In the genomic region with DNA sequence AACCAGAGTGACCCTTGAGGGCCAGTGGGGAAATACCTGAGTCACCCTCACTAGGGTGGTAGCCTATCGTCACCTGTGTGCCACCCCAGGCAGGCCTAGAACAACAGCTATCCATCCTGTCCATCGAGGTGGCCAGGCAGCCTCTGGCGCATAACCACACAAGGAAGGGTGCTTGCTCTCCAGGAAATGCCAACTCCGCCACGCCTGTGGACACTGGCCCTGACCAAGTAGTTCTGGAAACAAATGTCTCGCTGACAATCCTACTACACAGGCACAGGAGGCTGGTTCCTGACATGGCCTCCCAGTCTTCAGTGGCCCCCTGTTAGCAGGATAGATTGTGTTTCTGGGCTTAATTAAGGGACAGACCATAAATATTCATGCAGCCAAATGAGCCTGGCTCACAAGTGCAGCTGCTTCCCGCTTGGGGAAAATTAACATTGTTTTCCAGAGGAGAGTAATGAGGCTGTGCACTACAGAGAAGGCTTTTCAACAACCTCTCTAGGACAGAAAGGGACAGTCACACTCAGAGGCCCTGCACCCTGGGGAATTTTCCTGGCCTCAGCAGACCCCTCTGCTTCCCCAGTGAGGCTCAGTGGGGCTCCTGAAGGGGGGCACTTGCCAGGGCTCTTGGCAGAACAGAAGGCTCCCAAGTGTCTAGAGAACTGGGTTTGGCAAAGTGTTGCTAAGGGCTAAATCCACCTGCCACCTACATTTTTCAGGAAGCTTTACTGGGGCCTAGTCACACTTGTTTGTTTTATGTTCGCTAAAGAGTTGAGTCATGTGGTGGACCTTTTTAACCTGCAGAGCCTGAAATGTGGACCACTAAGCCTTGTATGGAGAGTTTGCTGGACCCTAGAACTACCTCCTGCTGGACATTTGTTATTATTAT, we compare ENCODE assay signal across 11 mouse cellular contexts.
DNase-seq lines count a peak whose midpoint lies in the region; ATAC-seq lines count a peak whose summit lies in the region.
"Had no signal": no experiment of that assay in that cellular context is flagged by ENCODE, and none has a peak within 500 bp of the region (broad histone marks: within the 10 kb centered on the region; RNA-seq: fewer than 3 reads in every experiment).

No protein-coding gene starts in this region.

- peaks cover 3% of the 10 kb centered on the region; the same call in 1 of the 2 replicates for H3K27me3 ChIP-seq in lung, embryonic 15.5 days
- peaks cover 11% of the 10 kb centered on the region; the same call in 1 of the 2 replicates for H3K27me3 ChIP-seq in forebrain, embryonic 14.5 days (replicated peaks; ENCODE audit: control insufficient read depth, insufficient read depth, low read length)
- no peaks in the 10 kb centered on the region for H3K27me3 ChIP-seq in hindbrain, embryonic 16.5 days (replicated peaks; ENCODE audit: control insufficient read depth, insufficient read depth, low read length)
- H3K27me3 ChIP-seq in neural tube, embryonic 13.5 days = peaks cover 14% of the 10 kb centered on the region
- H3K27me3 ChIP-seq in liver, embryonic 11.5 days (replicated peaks; ENCODE audit: control insufficient read depth, insufficient read depth, low read length) = 0 out of 2 replicates have a peak, but pooled peaks cover 8% of the 10 kb centered on the region

- H3K9me3 ChIP-seq in lung, embryonic 15.5 days = no peaks in the 10 kb centered on the region
- no peaks in the 10 kb centered on the region for H3K9me3 ChIP-seq in forebrain, embryonic 14.5 days (replicated peaks; ENCODE audit: control insufficient read depth, low read length)
- no peaks in the 10 kb centered on the region for H3K9me3 ChIP-seq in hindbrain, embryonic 16.5 days (ENCODE audit: control insufficient read depth, low read length)
- no peaks in the 10 kb centered on the region for H3K9me3 ChIP-seq in neural tube, embryonic 13.5 days
- H3K9me3 ChIP-seq in liver, embryonic 11.5 days (ENCODE audit: control insufficient read depth, low read length) = no peaks in the 10 kb centered on the region

- H3K4me3 ChIP-seq in lung, embryonic 15.5 days = no peak overlapping the region
- no peak overlapping the region for H3K4me3 ChIP-seq in forebrain, embryonic 14.5 days (ENCODE audit: low read depth, low read length)
- no peak overlapping the region for H3K4me3 ChIP-seq in hindbrain, embryonic 16.5 days (ENCODE audit: low read length)
- no peak overlapping the region for H3K4me3 ChIP-seq in neural tube, embryonic 13.5 days
- H3K4me3 ChIP-seq in liver, embryonic 11.5 days (ENCODE audit: low read depth, low read length) = no peak overlapping the region

- no peak overlapping the region for H3K9ac ChIP-seq in lung, embryonic 15.5 days
- H3K9ac ChIP-seq in forebrain, embryonic 14.5 days (ENCODE audit: low read length) = no peak overlapping the region
- no peak overlapping the region for H3K9ac ChIP-seq in hindbrain, embryonic 16.5 days (ENCODE audit: low read depth, low read length)
- no peak overlapping the region for H3K9ac ChIP-seq in neural tube, embryonic 13.5 days
- H3K9ac ChIP-seq in liver, embryonic 11.5 days (ENCODE audit: low read depth, low read length) = no peak overlapping the region

- no peaks in the 10 kb centered on the region for H3K36me3 ChIP-seq in lung, embryonic 15.5 days
- no peaks in the 10 kb centered on the region for H3K36me3 ChIP-seq in forebrain, embryonic 14.5 days (ENCODE audit: control insufficient read depth, insufficient read depth, low read length)
- H3K36me3 ChIP-seq in hindbrain, embryonic 16.5 days (ENCODE audit: control insufficient read depth, insufficient read depth, low read length) = no peaks in the 10 kb centered on the region
- no peaks in the 10 kb centered on the region for H3K36me3 ChIP-seq in neural tube, embryonic 13.5 days
- no peaks in the 10 kb centered on the region for H3K36me3 ChIP-seq in liver, embryonic 11.5 days (ENCODE audit: control insufficient read depth, insufficient read depth, low read length)

- ATAC-seq in lung, embryonic 15.5 days (ENCODE audit: borderline replicate concordance, extremely low read depth, low FRiP score, low TSS enrichment) = 0 out of 2 replicates have a peak, but pooled peaks have one; percentile 36
- peak; percentile 94 for ATAC-seq in forebrain, embryonic 14.5 days
- peak; percentile 77 for ATAC-seq in hindbrain, embryonic 16.5 days
- peak; percentile 91 for ATAC-seq in neural tube, embryonic 13.5 days (ENCODE audit: low read depth)
- ATAC-seq in liver, embryonic 11.5 days (replicated peaks; ENCODE audit: low FRiP score) = no peak

- 63% methylated on average over 8 of the region's 8 CpGs for WGBS in lung, embryonic 15.5 days
- WGBS in forebrain, embryonic 14.5 days = 27% methylated on average over 8 of the region's 8 CpGs
- WGBS in hindbrain, embryonic 16.5 days = 45% methylated on average over 8 of the region's 8 CpGs
- whole genome bisulfite sequencing in neural tube, embryonic 13.5 days = 51% methylated on average over 8 of the region's 8 CpGs
- WGBS in liver, embryonic 11.5 days = 72% methylated on average over 8 of the region's 8 CpGs

- DNase-seq in lung, postnatal 14 days = no peak
- peak; percentile 92 for DNase-seq in forebrain, embryonic 14.5 days (ENCODE audit: low spot score)
- no peak for DNase-seq in liver, embryonic 11.5 days (ENCODE audit: low spot score)
- DNase-seq in cerebellum, adult 11-12 months = no peak
- DNase-seq: embryo, embryonic 11 days; gastrocnemius, postnatal 14 days; heart, postnatal 10 days; liver had no signal

- no peak overlapping the region for H3K4me2 ChIP-seq in lung, embryonic 15.5 days
- H3K4me2 ChIP-seq in forebrain, embryonic 14.5 days (ENCODE audit: low read length) = no peak overlapping the region
- no peak overlapping the region for H3K4me2 ChIP-seq in hindbrain, embryonic 16.5 days (ENCODE audit: low read length)
- no peak overlapping the region for H3K4me2 ChIP-seq in neural tube, embryonic 13.5 days
- H3K4me2 ChIP-seq in liver, embryonic 11.5 days = no peak overlapping the region

- H3K4me1 ChIP-seq in lung, embryonic 15.5 days = peaks cover 14% of the 10 kb centered on the region
- H3K4me1 ChIP-seq in forebrain, embryonic 14.5 days (ENCODE audit: control insufficient read depth, insufficient read depth, low read length) = peaks cover 11% of the 10 kb centered on the region
- H3K4me1 ChIP-seq in hindbrain, embryonic 16.5 days (ENCODE audit: control insufficient read depth, insufficient read depth, low read depth, low read length) = peaks cover 7% of the 10 kb centered on the region
- peaks cover 36% of the 10 kb centered on the region for H3K4me1 ChIP-seq in neural tube, embryonic 13.5 days (replicated peaks)
- no peaks in the 10 kb centered on the region for H3K4me1 ChIP-seq in liver, embryonic 11.5 days (replicated peaks; ENCODE audit: control insufficient read depth, insufficient read depth, low read length)

- peak overlapping the region; percentile 9; the same call in 1 of the 2 replicates for H3K27ac ChIP-seq in lung, embryonic 15.5 days
- peak overlapping the region; percentile 68 for H3K27ac ChIP-seq in forebrain, embryonic 14.5 days (ENCODE audit: low read depth, low read length)
- H3K27ac ChIP-seq in hindbrain, embryonic 16.5 days (ENCODE audit: low read depth, low read length) = no peak overlapping the region
- peak overlapping the region; percentile 80 for H3K27ac ChIP-seq in neural tube, embryonic 13.5 days (replicated peaks)
- H3K27ac ChIP-seq in liver, embryonic 11.5 days (ENCODE audit: low read depth, low read length) = no peak overlapping the region

Comparison
In these comparisons a context has a peak if more than half of its experiments do, and no peak if none do; other contexts are left out.
1. H3K27ac ChIP-seq: peak in lung, embryonic 15.5 days (single experiment), forebrain, embryonic 14.5 days (single experiment) and neural tube, embryonic 13.5 days (single experiment); none in hindbrain, embryonic 16.5 days (single experiment) and liver, embryonic 11.5 days (single experiment).